Mouse (Mus musculus) cerebellum, postnatal 10 days (tissue): ENCODE results near the gene Smarca4.

Experiments
- DNase-seq, 2 experiments: peaks; one replicate each; pipeline ENCODE4 v3.0.0; 2021; ENCODE audit warnings: mixed read lengths in 2 of 2

The Smarca4 gene

DNA sequence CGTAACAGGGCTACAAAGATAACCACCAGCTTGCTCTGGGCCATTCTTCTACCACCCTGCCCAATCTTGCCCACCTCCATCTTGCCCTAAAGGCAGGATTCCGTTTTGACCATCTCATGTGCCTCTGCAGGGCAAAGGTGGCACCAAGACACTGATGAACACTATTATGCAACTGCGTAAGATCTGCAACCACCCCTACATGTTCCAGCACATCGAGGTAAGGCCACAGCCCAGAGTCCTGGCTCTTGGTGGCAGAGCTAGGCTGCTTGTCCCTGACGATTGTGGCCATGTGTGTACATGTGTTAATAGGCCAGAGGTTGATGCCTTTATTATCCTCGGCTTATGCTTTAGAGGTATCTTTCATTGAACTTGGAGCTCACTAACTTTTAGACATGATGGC is 54.4 kb downstream of the Smarca4 start:
- no peak for DNase-seq

DNA sequence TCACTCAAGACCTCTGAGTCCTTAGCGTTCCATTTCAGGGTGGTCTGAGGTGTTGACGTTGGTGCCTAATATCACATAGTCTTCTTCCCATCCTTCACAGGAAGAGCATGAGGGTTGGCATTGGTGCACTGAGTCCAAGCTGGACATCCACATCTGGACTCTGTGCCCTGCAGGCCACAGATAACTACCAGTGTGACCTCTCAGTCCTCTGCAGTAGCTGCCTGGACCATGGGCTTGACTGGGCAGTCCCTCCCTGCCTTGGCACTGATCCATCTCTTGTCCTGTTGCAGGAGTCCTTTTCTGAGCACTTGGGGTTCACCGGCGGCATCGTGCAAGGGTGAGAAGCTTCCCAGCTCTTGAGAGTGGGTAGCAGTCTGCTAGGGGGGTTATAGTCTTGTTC is 55.8 kb downstream of the Smarca4 start:
- no peak for DNase-seq

- no peak for DNase-seq
Measured at GRCm38 (mm10) chr9:21677706-21678105, 61.7 kb downstream of the Smarca4 start.

GRCm38 (mm10) chr9:21680448-21680847 is 64.5 kb downstream of the Smarca4 start:
- DNase-seq: no peak

- peak in 1 of 2 experiments; percentile 18 for DNase-seq
Measured at GRCm38 (mm10) chr9:21682827-21683226, 66.9 kb downstream of the Smarca4 start.

DNA sequence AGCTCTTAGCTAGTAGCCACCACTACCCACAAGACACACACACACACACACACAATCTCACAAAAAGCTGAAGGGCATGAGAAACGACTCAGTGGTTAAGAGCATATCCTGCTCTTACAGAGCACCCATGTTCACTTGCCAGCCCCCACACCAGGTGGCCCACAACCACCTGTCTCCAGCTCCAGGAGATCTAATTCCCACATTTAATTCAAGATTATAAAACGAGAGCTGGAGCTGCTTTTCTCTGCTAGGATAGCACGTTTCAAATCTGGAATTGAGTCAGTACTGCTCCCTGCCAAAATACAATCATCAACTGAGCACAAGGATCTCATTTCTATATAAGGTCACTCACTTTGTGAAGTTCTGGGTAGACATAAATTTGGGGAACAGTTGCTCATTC is 67.9 kb downstream of the Smarca4 start:
- DNase-seq: no peak

DNA sequence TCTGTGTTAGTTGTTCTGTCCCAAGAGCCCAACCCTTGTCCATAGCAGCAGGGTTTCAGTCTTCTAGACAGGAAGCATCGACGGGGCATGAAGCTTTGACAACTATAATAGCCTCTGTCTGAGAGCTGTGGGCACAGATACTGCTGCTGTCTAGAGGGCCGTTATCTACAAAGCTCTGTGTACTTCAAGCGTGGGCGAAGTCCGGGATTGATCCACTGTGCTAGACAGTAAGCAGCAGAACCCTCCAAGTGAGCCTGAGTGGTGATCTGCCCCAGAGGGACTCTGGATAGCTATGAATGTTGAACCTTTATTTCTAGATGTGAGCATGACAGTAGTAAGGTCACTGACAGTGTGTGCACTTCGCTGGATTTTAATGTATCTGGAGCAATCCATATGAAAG is 72.6 kb downstream of the Smarca4 start:
- DNase-seq: no peak

DNA sequence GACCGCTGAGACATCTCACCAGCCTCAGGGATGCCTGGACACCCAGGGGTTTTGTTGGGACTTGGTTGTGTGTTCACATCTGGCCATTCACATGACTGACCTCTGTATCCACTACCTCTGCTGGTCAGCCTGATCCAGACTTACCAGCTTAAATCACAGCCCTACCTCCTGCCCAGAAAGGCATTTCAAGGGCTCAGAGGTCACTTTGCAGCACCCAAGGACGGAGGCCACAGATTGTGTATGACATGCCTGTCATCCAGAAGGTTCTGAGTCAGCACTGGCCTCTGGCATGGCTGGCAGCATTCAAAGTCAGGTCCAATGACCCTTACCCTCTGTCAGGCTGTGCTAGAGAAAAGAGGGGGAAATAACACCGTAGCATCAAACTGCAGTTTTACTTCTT is 74.1 kb downstream of the Smarca4 start:
- no peak for DNase-seq

- DNase-seq: peak; percentile 70 to 75
Measured at GRCm38 (mm10) chr9:21691862-21692261, 75.9 kb downstream of the Smarca4 start.

DNA sequence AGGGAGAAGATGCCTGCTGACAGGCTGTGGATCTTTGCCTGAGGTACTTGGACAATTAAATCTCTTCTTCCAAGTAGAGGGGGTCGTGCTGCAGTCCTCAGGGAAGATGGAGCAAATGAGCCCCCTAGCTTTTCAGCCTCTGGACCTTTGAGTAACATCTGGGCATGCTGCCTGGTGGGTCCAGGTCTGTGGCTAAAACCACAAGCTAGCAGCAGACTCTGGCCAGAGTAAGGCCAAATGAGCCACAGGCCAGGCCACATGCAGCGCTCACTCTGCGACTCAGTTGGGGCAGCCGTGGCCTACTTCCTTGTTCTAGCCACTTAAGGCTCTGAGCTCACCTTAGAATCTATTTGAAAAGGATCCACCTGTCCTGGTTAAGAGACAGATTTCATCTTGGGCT is 76.5 kb downstream of the Smarca4 start:
- no peak for DNase-seq

DNA sequence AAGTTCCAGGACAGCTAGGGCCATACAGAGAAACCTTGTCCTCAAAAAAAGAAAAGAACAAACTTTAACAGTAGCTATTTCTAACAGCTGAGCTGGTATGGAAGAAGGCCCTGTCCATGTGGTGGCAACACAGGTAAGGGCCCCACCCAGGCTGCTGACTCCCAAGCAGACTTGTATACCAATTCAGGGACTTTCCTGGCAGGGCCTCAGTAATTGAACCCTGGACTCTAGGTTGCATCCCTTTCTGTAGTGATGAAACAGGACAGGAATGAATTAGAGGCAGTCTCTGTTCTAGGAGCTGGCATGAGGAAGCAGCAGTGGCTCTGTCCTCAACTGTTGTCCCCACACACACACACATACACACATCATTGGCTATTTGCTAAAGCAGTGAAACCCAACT is 78.1 kb downstream of the Smarca4 start:
- no peak for DNase-seq

DNA sequence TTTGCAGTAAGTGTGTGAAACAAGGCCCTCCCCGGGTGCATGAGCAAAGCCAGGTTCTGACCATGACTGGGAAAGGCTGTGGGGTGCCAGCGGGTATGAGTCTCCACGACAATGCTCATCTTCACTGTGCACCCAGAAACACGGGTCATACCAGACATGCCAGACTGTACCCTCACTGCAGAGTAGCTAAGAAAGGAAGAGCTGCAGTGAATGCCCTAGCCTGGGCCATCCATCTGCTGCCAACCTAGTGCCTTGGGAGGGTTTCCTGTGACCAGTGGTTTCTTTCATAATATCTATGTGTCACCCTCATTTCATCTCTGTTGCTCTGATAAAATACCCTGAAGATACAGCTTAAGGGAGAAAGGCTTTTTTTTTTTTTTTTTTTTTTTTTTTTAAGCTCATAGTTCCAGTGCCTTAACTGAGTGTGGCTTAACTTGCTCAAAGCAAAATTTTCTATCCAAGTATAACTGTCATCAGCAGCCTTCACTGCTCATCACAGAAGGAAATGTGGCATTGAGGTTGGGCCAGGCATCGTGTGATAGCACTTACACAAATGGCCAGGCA is 79.3 kb downstream of the Smarca4 start:
- no peak for DNase-seq

GRCm38 (mm10) chr9:21697121-21697520 is 81.2 kb downstream of the Smarca4 start:
- no peak for DNase-seq

DNA sequence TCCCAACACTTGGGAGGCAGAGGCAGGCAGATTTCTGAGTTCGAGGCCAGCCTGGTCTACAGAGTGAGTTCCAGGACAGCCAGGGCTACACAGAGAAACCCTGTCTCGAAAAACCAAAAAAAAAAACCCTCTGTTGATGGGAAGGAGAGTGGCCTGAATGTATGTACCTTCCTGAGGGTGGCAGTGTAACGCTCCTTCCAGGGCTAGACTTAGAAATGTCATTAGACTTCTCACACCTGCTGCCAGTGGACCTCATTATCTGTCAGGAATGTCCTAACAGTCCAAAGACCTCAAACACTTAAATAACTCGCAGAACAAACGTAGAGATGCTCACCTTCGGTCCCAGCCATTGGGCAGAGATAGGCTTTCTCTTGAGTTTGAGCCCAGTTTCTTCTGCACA is 83.3 kb downstream of the Smarca4 start:
- peak; percentile 29 to 53 for DNase-seq

GRCm38 (mm10) chr9:21701091-21701490 is 85.1 kb downstream of the Smarca4 start:
- no peak for DNase-seq

DNA sequence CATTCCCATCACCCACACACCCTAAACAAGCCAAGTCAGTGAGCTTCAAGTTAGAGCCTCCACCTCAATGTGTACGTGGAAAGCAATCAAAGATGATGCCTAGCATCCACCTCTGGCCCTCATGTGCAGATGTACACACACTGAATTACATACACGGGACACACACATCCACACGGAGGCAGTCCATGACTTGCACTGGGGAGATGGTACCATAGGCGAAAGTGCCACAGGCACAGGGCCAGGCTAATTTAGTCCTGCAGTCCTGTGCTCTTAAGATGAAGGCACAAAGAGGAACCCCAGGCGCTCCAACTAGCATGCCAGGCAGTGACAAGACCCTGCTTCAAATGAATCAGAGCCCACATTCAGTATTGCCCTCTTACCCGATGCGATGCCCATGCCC is 87.5 kb downstream of the Smarca4 start:
- no peak for DNase-seq

DNA sequence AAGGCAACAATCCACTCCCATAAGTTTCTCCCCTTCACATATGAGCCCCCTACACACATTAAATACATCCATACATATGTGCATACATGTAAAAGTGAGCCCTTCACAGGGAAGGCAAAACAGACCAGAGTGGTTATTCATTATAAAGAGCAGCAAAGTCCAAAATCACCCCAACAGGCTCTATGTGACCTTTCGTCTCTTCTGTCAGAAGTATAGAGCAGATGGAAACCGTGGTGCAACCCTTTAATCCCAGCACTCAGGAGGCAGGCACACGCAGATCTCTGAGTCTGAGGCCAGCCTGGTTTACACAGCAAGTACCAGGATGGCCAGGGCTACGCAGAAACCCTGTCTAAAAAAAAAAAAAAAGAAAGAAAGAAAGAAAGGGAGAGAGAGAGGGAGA is 90.1 kb downstream of the Smarca4 start:
- no peak for DNase-seq

DNA sequence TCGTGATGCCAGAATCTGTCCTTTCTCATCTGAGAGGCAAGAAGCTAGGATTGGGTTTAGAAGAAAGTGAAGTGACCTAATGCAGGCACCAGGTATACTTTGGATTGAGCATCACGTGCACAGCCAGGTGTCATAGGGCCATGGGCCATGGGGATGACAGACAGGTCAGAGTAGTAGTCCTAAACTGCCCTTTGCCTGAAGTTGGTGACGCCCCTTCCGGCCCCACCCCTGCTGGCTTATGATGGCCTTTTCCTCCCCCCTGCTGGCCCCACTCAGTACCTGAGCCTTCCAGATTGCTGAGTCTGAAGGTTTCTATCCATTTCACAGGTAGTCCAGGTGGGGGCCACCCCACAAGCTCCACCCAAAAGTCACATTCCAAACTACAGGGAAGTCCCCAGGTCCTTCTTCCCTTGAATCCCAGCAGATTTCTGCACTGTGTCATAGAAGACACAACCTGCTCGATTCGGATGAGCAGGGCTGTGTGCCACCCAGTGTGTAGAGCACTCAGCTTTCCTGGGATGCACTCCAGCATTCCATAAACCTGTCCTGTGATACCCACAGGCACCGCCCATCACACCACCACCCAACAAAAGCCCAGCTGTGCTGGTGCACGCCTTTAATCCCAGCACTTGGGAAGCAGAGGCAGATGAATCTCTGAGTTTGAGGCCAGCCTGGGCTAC is 90.8 kb downstream of the Smarca4 start:
- DNase-seq: no peak

DNA sequence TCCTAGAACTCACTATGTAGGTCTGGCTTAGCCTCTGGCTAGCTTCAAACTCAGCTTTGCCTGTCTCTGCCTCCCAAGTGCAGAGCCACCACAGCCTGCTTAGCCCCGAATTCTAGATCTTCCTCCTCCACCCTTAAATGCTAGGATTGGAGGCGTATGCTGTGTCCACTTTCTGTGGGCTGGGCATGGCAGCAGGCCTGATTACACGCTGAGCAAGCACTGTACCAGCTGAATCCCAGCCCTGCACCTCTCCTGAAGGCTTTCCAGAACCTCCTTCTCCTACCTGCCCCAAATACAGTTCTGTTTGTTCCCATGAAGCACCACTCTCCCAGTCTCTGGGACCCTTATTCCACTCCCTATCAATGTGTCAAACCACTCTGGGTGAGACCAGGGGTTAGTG is 93.4 kb downstream of the Smarca4 start:
- DNase-seq: no peak

- DNase-seq: no peak
Measured at GRCm38 (mm10) chr9:21715298-21715697, 99.3 kb downstream of the Smarca4 start.

- DNase-seq: no peak
Measured at GRCm38 (mm10) chr9:21717015-21717414, 101.0 kb downstream of the Smarca4 start.

- DNase-seq: no peak
Measured at GRCm38 (mm10) chr9:21721036-21721435, 105.1 kb downstream of the Smarca4 start.

- peak; percentile 91 to 92 for DNase-seq
Measured at GRCm38 (mm10) chr9:21723377-21724146, 107.6 kb downstream of the Smarca4 start, which contains the start of gene Ldlr. Ldlr (plus strand) TSS chr9:21723483.

DNA sequence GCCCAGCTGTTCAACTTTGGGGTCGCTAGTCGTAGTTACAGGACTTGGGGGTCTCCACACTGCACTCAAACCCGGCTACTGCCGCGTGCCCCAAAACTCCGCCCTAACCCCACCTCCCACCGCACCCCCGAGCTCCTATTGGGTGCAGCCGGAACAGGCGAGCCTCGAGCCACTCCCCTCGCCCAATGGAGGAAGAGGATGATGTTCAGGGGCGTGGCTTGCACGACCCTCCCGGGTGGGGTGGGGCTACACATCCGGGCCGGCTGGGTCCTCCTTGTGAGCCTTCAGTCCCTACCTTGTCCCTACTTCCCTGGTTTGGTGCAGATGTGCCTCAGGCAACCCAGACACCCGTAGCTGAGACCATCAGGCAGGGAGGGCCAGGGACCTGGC is 108.2 kb downstream of the Smarca4 start:
- DNase-seq: peak; percentile 95 to 97
